Mouse (Mus musculus) lung, postnatal 4 days (tissue): Measurements from ENCODE around the gene Tmem121b.
A peak's percentile ranks its signal among the peaks of the same experiment; 100 is the strongest.

Experiments
- DNase-seq, 2 experiments: peaks; one replicate each; pipeline ENCODE4 v3.0.0; 2021

The Tmem121b gene

GRCm38 (mm10) chr6:120491862-120492498 is 1.6 kb downstream of the Tmem121b start:
- DNase-seq: peak; percentile 76 to 88

- no peak for DNase-seq
These were observed 2.5 kb downstream of the Tmem121b start for GRCm38 (mm10) chr6:120491064-120491463.

GRCm38 (mm10) chr6:120489461-120489860 is 4.1 kb downstream of the Tmem121b start:
- DNase-seq: no peak

- DNase-seq: no peak
These were observed 5.0 kb downstream of the Tmem121b start for GRCm38 (mm10) chr6:120488647-120489046.

- DNase-seq: no peak
These were observed 7.5 kb downstream of the Tmem121b start for GRCm38 (mm10) chr6:120486051-120486510.

GRCm38 (mm10) chr6:120485038-120485437 is 8.6 kb downstream of the Tmem121b start:
- no peak for DNase-seq

GRCm38 (mm10) chr6:120483211-120483626 is 10.4 kb downstream of the Tmem121b start:
- peak; percentile 55 to 71 for DNase-seq

- DNase-seq: no peak
These were observed 10.9 kb downstream of the Tmem121b start for GRCm38 (mm10) chr6:120482756-120483155.

- DNase-seq: no peak
These were observed 11.6 kb downstream of the Tmem121b start for GRCm38 (mm10) chr6:120482021-120482420.

GRCm38 (mm10) chr6:120481538-120481937 is 12.1 kb downstream of the Tmem121b start:
- peak in 1 of 2 experiments; percentile 56 for DNase-seq

GRCm38 (mm10) chr6:120480361-120480760 is 13.2 kb downstream of the Tmem121b start:
- no peak for DNase-seq

GRCm38 (mm10) chr6:120479302-120479701 is 14.3 kb downstream of the Tmem121b start:
- DNase-seq: peak; percentile 52 to 58

- no peak for DNase-seq
These were observed 18.3 kb downstream of the Tmem121b start for GRCm38 (mm10) chr6:120475288-120475687.

- DNase-seq: peak; percentile 76 to 83
These were observed 20.2 kb downstream of the Tmem121b start for GRCm38 (mm10) chr6:120473427-120473826.

GRCm38 (mm10) chr6:120472455-120473140 is 21.0 kb downstream of the Tmem121b start:
- no peak for DNase-seq

GRCm38 (mm10) chr6:120471991-120472441 is 21.6 kb downstream of the Tmem121b start:
- peak in 1 of 2 experiments; percentile 48 for DNase-seq

GRCm38 (mm10) chr6:120470666-120471065 is 22.9 kb downstream of the Tmem121b start:
- no peak for DNase-seq

GRCm38 (mm10) chr6:120469770-120470169 is 23.8 kb downstream of the Tmem121b start:
- no peak for DNase-seq

GRCm38 (mm10) chr6:120469268-120469667 is 24.3 kb downstream of the Tmem121b start:
- DNase-seq: no peak

GRCm38 (mm10) chr6:120468259-120468658 is 25.3 kb downstream of the Tmem121b start:
- no peak for DNase-seq

- peak; percentile 40 to 50 for DNase-seq
These were observed 26.8 kb downstream of the Tmem121b start for GRCm38 (mm10) chr6:120466609-120467329.

GRCm38 (mm10) chr6:120465393-120465792 is 28.2 kb downstream of the Tmem121b start:
- no peak for DNase-seq

GRCm38 (mm10) chr6:120464406-120464939 is 29.1 kb downstream of the Tmem121b start:
- no peak for DNase-seq
